Mouse (Mus musculus) stomach, embryonic 15.5 days (tissue): ENCODE measurements around the gene Nod1. TPM values are rescaled to one million over a fixed set of nuclear protein-coding genes. Genes with fewer than 3 reads are reported as not detected.

ENCODE experiments used
- ATAC-seq: fragments of 200-750 bp; cut with Nextera tagmentation; 2 replicates; pipeline ENCODE4 v1.8.0; 2017; ENCODE audit warnings: low read depth, moderate number of reproducible peaks, moderate TSS enrichment; ENCODE audit not compliant: insufficient read depth, low FRiP score
- H3K27ac ChIP-seq: fragments of 300-500 bp; sonication (generic); 2 replicates; pipeline ENCODE4 v1.5.1; 2015; ENCODE audit warnings: mild to moderate bottlenecking, inconsistent platforms
- H3K27me3 ChIP-seq: fragments of 300-500 bp; sonication (generic); replicated peaks from 2 replicates; pipeline ENCODE4 v1.6.1; 2015; ENCODE audit warnings: inconsistent platforms
- H3K36me3 ChIP-seq: fragments of 300-500 bp; sonication (generic); 2 replicates; pipeline ENCODE4 v1.6.1; 2015; ENCODE audit warnings: inconsistent platforms
- H3K4me1 ChIP-seq: fragments of 300-500 bp; sonication (generic); 2 replicates; pipeline ENCODE4 v1.6.1; 2015; ENCODE audit warnings: inconsistent platforms
- H3K4me2 ChIP-seq: fragments of 300-500 bp; sonication (generic); 2 replicates; pipeline ENCODE4 v1.6.1; 2015; ENCODE audit warnings: mild to moderate bottlenecking, inconsistent platforms
- H3K4me3 ChIP-seq: fragments of 300-500 bp; sonication (generic); replicated peaks from 2 replicates; pipeline ENCODE4 v1.5.1; 2015; ENCODE audit warnings: inconsistent platforms
- H3K9ac ChIP-seq: fragments of 300-500 bp; sonication (generic); 2 replicates; pipeline ENCODE4 v1.6.1; 2015; ENCODE audit warnings: inconsistent platforms
- H3K9me3 ChIP-seq: fragments of 300-500 bp; sonication (generic); 2 replicates; pipeline ENCODE4 v1.6.1; 2016; ENCODE audit warnings: inconsistent platforms
- WGBS: fragments of 180-500 bp; shearing (Covaris S2); methylation state at CpG from one replicate; pipeline ENCODE4 v1.1.7; 2015; 5-methylcytosine and 5-hydroxymethylcytosine counted together
- polyA plus RNA-seq: library from polyadenylated mRNA; unstranded; fragments of >200 nt; fragmentation: Nextera tagmentation; extraction: Ambion mirVana; gene quantifications from 2 replicates; pipeline ENCODE4 v1.2.1, GENCODE M21; 2015

Gene Nod1
- polyA plus RNA-seq, 1 experiment from 2014 or later, result 7.5 TPM

DNA sequence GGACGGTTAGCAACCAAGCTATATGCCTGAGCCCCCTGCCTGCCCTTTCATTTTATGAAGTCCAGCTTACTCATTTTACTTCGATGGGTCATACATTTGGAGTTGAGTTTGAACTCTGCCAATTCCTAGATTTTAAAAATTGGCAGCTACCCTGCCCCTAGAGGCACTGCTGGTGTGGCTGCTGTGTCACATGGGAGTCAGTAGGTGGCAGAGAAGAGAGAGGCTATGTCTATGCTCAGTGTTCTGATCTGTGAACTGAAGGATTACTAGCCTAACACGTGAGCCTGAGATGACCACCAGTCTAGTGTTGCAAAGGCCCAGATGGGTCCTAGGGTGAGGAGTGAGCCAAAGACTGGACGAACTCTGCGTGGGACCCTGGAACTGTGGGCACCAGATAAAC, 2.1 kb upstream of the Nod1 start:
- H3K9me3 ChIP-seq, result no peaks in the 10 kb centered on the region
- no peaks in the 10 kb centered on the region for H3K36me3 ChIP-seq
- no peak overlapping the region for H3K9ac ChIP-seq
- no peak for ATAC-seq
- no peaks in the 10 kb centered on the region for H3K4me1 ChIP-seq
- WGBS, result 63% methylated on average over 5 of the region's 5 CpGs
- no peak overlapping the region for H3K27ac ChIP-seq
- no peaks in the 10 kb centered on the region for H3K27me3 ChIP-seq
- H3K4me2 ChIP-seq, result no peak overlapping the region
- H3K4me3 ChIP-seq, result no peak overlapping the region

DNA sequence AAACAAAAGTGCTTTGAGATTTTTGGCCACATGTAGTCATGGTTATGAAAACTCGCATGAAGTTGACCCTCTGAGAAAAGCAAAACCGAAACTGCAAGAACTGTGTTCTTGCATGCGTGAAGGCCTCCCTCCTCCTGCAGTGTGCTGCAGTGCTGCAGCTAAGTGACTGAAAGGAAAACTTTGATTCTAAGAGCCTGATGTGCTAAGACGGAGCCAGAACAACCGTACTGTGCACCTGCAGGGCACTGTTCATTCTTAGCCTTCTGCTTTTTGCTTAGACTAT, 458 bp upstream of the Nod1 start:
- H3K9ac ChIP-seq, result no peak overlapping the region
- H3K4me3 ChIP-seq, result peak overlapping the region; percentile 61
- H3K9me3 ChIP-seq, result no peaks in the 10 kb centered on the region
- H3K36me3 ChIP-seq, result no peaks in the 10 kb centered on the region
- H3K27me3 ChIP-seq, result no peaks in the 10 kb centered on the region
- ATAC-seq, result no peak
- 9% methylated on average over 5 of the region's 5 CpGs for WGBS
- no peaks in the 10 kb centered on the region for H3K4me1 ChIP-seq
- H3K27ac ChIP-seq, result peak overlapping the region; percentile 73; the same call in 1 of the 2 replicates
- H3K4me2 ChIP-seq, result peak overlapping the region; percentile 71

DNA sequence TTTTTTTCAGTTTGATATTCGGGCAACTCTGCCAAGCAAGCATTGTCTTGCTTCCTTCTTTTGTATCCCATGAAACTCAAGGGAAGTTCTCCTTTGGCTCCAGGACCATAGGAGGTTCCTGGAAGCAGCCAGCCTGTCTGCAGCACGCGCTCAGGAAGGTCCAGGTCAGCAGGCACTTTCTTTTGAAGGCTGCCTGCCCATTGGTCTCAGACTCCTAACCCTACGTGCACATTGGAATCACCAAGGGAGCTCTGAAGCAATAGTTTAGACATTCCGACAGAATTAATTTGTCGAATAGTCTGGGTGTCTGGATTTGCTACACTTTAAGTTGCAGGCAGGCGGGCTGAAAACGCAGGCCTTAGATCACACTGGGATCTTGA, 691 bp downstream of the Nod1 start:
- Histone ChIP-seq H3K9me3 (no peaks in the 10 kb centered on the region), H3K27ac (peak overlapping the region; percentile 73; the same call in 1 of the 2 replicates), H3K36me3 (no peaks in the 10 kb centered on the region), H3K9ac (no peak overlapping the region), H3K4me3 (peak overlapping the region; percentile 61), H3K4me2 (peak overlapping the region; percentile 71), H3K4me1 (no peaks in the 10 kb centered on the region), H3K27me3 (no peaks in the 10 kb centered on the region)
- WGBS, result 19% methylated on average over 8 of the region's 8 CpGs
- ATAC-seq, result no peak

- no peaks in the 10 kb centered on the region for H3K9me3 ChIP-seq
- no peak for ATAC-seq
- no peaks in the 10 kb centered on the region for H3K4me1 ChIP-seq
- no peak overlapping the region for H3K4me2 ChIP-seq
- no peaks in the 10 kb centered on the region for H3K27me3 ChIP-seq
- H3K4me3 ChIP-seq, result no peak overlapping the region
- H3K27ac ChIP-seq, result no peak overlapping the region
- no peak overlapping the region for H3K9ac ChIP-seq
- 60% methylated on average over 9 of the region's 9 CpGs for whole genome bisulfite sequencing
- no peaks in the 10 kb centered on the region for H3K36me3 ChIP-seq
Measured at GRCm38 (mm10) chr6:54970506-54970905, 1.9 kb downstream of the Nod1 start.

DNA sequence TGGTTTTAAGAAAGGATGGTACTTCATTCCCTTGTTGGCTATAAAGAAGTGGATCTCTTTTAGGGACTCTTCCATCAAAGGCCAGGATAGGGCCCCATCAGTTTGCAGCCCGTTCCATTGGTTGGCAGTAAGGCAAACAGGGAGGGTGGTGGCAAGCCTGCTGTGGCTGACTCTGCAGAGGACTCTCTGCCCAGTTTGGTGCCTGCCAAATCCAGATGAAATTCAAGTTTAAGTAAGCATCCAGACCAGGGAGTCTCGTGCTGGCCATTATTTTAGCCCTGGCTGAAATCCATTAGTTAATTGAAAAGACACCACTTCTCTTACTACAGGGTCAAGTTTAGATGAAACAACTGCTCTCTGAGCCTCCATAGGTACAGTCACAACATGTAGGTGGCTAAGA, 2.6 kb downstream of the Nod1 start:
- WGBS, result 60% methylated on average over 2 of the region's 2 CpGs
- ATAC-seq, result no peak
- H3K9me3 ChIP-seq, result no peaks in the 10 kb centered on the region

DNA sequence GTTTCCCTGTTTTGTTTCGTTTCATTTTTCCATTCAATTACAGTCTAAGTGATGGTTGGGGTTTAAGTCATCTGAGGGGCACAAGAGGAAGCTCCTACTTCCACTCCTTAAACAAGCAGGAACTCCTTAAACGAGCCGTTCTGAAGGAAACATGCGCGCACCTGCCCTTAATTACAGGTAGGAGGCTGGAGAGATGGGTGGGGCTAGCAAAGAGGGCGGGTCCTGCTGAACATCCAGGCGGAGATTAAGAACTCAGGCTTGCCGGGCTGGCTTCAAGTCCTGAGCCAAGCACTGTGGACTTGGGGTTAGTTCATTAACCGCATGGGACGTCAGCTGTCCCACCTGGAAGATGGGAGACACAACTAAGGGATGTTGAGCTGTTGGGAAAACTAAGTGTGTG, 4.8 kb downstream of the Nod1 start:
- no peak overlapping the region for H3K4me2 ChIP-seq
- H3K27ac ChIP-seq, result no peak overlapping the region
- no peaks in the 10 kb centered on the region for H3K4me1 ChIP-seq
- WGBS, result 36% methylated on average over 10 of the region's 10 CpGs
- no peak for ATAC-seq
- H3K36me3 ChIP-seq, result no peaks in the 10 kb centered on the region
- H3K9me3 ChIP-seq, result no peaks in the 10 kb centered on the region
- H3K9ac ChIP-seq, result no peak overlapping the region
- no peaks in the 10 kb centered on the region for H3K27me3 ChIP-seq
- H3K4me3 ChIP-seq, result no peak overlapping the region

More for the DNA sequence above, 2.6 kb downstream of the Nod1 start:
- no peaks in the 10 kb centered on the region for H3K4me1 ChIP-seq
- no peak overlapping the region for H3K4me3 ChIP-seq
- H3K36me3 ChIP-seq, result no peaks in the 10 kb centered on the region
- H3K27me3 ChIP-seq, result no peaks in the 10 kb centered on the region
- no peak overlapping the region for H3K9ac ChIP-seq
- H3K27ac ChIP-seq, result no peak overlapping the region
- H3K4me2 ChIP-seq, result no peak overlapping the region

DNA sequence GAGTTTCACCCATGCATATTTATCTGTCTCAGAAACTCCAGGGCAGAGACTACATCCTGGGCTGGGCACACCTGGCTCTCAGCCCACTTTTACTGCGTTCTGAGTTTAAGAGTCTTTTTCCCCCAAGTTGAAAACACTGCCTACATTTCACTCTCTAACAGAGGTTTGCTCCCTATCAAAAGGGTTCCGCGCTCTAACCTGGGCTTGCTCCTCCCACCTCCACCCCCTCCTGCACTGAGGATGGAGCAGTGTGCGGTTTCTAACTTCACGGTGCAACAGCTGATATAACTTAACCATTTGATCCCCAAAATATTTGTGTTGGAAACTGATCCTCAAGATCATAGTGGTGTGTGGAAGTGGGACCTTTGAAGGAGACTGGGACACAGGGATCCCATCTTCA, 7.2 kb downstream of the Nod1 start:
- H3K27ac ChIP-seq, result no peak overlapping the region
- no peak overlapping the region for H3K4me3 ChIP-seq
- no peaks in the 10 kb centered on the region for H3K27me3 ChIP-seq
- no peaks in the 10 kb centered on the region for H3K36me3 ChIP-seq
- WGBS, result 44% methylated on average over 5 of the region's 5 CpGs
- no peak for ATAC-seq
- no peak overlapping the region for H3K9ac ChIP-seq
- H3K4me1 ChIP-seq, result no peaks in the 10 kb centered on the region
- H3K4me2 ChIP-seq, result no peak overlapping the region
- H3K9me3 ChIP-seq, result no peaks in the 10 kb centered on the region

- Histone ChIP-seq H3K27ac (no peak overlapping the region), H3K36me3 (no peaks in the 10 kb centered on the region)
Measured at GRCm38 (mm10) chr6:54964755-54965154, 7.7 kb downstream of the Nod1 start.

DNA sequence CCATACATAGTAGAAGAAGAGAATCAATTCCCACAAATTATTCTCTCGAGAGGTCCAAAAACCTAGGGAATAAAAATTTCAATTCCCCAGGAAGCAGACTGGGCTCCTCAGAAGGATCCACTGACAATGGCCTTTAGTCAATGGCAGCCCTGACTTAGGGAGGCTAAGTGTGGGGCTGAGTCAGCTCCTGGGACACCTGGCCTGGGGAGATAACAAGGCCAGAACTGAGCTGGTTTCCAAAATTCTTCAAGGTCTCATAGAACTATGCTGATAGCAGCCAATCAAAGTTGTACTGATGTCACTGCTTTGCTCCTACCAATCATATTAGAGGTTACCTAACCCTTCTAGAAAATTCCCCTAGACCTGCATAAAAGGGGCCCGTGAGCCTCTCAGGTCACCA, 8.8 kb downstream of the Nod1 start:
- WGBS, result 74% methylated on average over 2 of the region's 2 CpGs
- no peak for ATAC-seq
- Histone ChIP-seq H3K9ac (no peak overlapping the region), H3K4me3 (no peak overlapping the region), H3K36me3 (no peaks in the 10 kb centered on the region), H3K27ac (no peak overlapping the region), H3K4me2 (no peak overlapping the region), H3K4me1 (no peaks in the 10 kb centered on the region), H3K9me3 (no peaks in the 10 kb centered on the region), H3K27me3 (no peaks in the 10 kb centered on the region)

More at GRCm38 (mm10) chr6:54964755-54965154, 7.7 kb downstream of the Nod1 start:
- H3K27me3 ChIP-seq, result no peaks in the 10 kb centered on the region
- 38% methylated on average over 1 of the region's 1 CpGs for WGBS
- H3K9me3 ChIP-seq, result no peaks in the 10 kb centered on the region
- H3K4me1 ChIP-seq, result no peaks in the 10 kb centered on the region
- no peak overlapping the region for H3K4me3 ChIP-seq
- no peak overlapping the region for H3K9ac ChIP-seq
- no peak overlapping the region for H3K4me2 ChIP-seq
- no peak for ATAC-seq

DNA sequence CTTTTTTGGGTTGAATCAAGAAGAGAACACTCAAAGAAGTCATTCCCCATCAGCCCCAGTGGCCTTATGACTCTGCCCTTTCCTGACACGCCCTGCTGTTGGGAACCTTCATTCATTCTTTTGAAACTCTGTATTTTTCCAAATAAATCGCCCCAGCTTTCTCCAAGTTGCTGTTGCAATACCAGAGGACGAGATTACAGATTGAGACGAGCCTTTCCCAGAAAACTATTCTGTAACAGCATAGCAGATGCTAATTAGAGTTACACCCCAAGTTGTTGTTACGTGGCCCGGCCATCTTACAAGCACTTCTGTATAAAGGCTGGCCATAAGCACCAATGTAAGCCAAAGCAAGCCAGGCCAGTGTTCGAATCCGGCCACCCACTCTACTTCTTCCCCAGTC, 14.8 kb downstream of the Nod1 start:
- Histone ChIP-seq H3K27ac (no peak overlapping the region), H3K9me3 (no peaks in the 10 kb centered on the region), H3K9ac (no peak overlapping the region), H3K4me3 (no peak overlapping the region), H3K4me1 (no peaks in the 10 kb centered on the region), H3K4me2 (no peak overlapping the region), H3K27me3 (no peaks in the 10 kb centered on the region), H3K36me3 (no peaks in the 10 kb centered on the region)
- no peak for ATAC-seq
- 86% methylated on average over 8 of the region's 8 CpGs for WGBS

DNA sequence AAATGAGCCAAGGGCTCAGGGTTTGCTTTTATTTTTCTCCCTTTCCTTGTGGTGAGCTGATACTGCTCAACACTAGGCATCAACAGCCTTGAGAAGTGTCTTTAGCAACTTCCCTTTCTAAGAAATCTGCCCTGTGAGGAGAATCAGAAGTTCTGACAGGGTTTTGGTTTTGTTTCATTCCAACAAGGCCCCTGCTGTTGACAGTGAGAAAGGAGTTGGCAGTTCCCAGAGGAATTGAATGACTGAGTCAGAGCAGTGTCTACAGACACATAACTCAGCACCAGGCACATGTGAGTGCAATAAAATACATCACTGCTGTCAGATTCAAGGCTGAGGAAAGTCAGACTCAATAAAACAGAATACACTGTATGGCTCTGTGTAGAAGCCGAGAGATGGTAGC, 16.0 kb downstream of the Nod1 start:
- WGBS, result 38% methylated on average over 1 of the region's 1 CpGs
- Histone ChIP-seq H3K36me3 (no peaks in the 10 kb centered on the region), H3K27ac (no peak overlapping the region; the same call in 1 of the 2 replicates), H3K4me2 (no peak overlapping the region), H3K4me1 (no peaks in the 10 kb centered on the region), H3K4me3 (no peak overlapping the region), H3K27me3 (no peaks in the 10 kb centered on the region), H3K9me3 (no peaks in the 10 kb centered on the region), H3K9ac (no peak overlapping the region)
- ATAC-seq, result peak; percentile 7; the same call in 1 of the 2 replicates

- no peak overlapping the region for H3K4me3 ChIP-seq
- no peak overlapping the region for H3K27ac ChIP-seq
- no peak overlapping the region for H3K9ac ChIP-seq
- H3K4me1 ChIP-seq, result no peaks in the 10 kb centered on the region
- no peaks in the 10 kb centered on the region for H3K36me3 ChIP-seq
- no peaks in the 10 kb centered on the region for H3K27me3 ChIP-seq
- no peak for ATAC-seq
- no peaks in the 10 kb centered on the region for H3K9me3 ChIP-seq
- H3K4me2 ChIP-seq, result no peak overlapping the region
Measured at GRCm38 (mm10) chr6:54955949-54956348, 16.5 kb downstream of the Nod1 start.

DNA sequence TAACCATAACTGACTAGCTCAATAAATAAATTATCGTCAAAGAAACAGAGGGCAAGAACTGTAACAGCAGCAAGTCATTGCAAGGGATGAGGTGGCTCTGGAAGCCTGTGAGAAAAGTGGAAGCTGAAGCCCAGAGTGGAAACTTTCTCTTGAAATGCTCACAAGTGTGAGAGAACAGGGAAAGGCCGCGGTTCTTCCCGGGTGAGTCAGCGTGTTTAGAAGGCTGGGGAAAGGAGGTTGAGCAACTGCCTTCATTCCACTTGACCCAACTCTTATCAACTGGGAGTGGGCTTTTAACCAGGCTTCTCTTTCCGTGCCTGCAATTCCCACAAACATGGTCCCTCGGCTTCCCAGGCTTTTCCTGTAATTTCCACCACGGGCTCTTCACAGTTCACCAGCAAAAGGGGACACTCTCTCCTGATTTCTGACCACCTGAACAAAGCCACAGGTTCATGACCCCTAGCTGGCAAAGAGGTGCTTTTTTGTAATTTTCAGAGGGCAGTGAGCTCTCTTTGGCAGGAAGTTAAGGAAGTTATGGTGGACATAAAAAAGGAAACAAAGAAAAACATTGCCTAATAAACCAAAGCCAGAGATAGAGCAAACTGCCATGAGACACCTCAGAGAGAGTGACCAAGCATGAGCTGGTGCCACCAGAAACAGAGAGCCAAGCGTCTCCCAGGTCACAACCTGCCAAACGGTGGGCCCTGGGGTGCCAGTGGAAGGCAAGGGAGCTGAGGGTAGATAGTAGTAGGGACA, 17.6 kb downstream of the Nod1 start:
- ATAC-seq, result no peak
- no peaks in the 10 kb centered on the region for H3K27me3 ChIP-seq
- 66% methylated on average over 10 of the region's 10 CpGs for WGBS
- H3K4me1 ChIP-seq, result no peaks in the 10 kb centered on the region
- H3K4me3 ChIP-seq, result no peak overlapping the region
- no peaks in the 10 kb centered on the region for H3K36me3 ChIP-seq
- H3K27ac ChIP-seq, result no peak overlapping the region; the same call in 1 of the 2 replicates
- H3K4me2 ChIP-seq, result no peak overlapping the region
- H3K9me3 ChIP-seq, result no peaks in the 10 kb centered on the region
- H3K9ac ChIP-seq, result no peak overlapping the region
